Mouse (Mus musculus) induced T-regulatory cell, adult 2 months (primary cell): Measurements from ENCODE around the gene Bicd2.
"Not testable (repeated sequence)": the region's sequence is repeated elsewhere in the genome, so short reads cannot be mapped to it uniquely, and the experiment has no call there.

Experiments
- DNase-seq: peaks from one replicate; pipeline ENCODE4 v3.0.0-alpha.2; 2012; ENCODE audit warnings: low read depth

The Bicd2 gene

GRCm38 (mm10) chr13:49360906-49361406 is 19.6 kb downstream of the Bicd2 start:
- DNase-seq, result no peak

- DNase-seq, result no peak
Measured at GRCm38 (mm10) chr13:49362364-49362763, 21.0 kb downstream of the Bicd2 start.

GRCm38 (mm10) chr13:49362804-49363203 is 21.4 kb downstream of the Bicd2 start:
- peak; percentile 28 for DNase-seq

- no peak for DNase-seq
Measured at GRCm38 (mm10) chr13:49364716-49365115, 23.3 kb downstream of the Bicd2 start.

GRCm38 (mm10) chr13:49367657-49368440 is 26.5 kb downstream of the Bicd2 start:
- no peak for DNase-seq

- DNase-seq, result no peak
Measured at GRCm38 (mm10) chr13:49369404-49369803, 28.0 kb downstream of the Bicd2 start.

- not testable (repeated sequence) for DNase-seq
Measured at GRCm38 (mm10) chr13:49370216-49370615, 28.8 kb downstream of the Bicd2 start.

- DNase-seq, result not testable (repeated sequence)
Measured at GRCm38 (mm10) chr13:49370916-49371315, 29.5 kb downstream of the Bicd2 start.

- DNase-seq, result peak; percentile 71
Measured at GRCm38 (mm10) chr13:49371428-49371899, 30.1 kb downstream of the Bicd2 start.

GRCm38 (mm10) chr13:49372370-49373060 is 31.1 kb downstream of the Bicd2 start:
- no peak for DNase-seq

GRCm38 (mm10) chr13:49374304-49374703 is 32.9 kb downstream of the Bicd2 start:
- DNase-seq, result no peak

GRCm38 (mm10) chr13:49374730-49375129 is 33.3 kb downstream of the Bicd2 start:
- DNase-seq, result no peak

- no peak for DNase-seq
Measured at GRCm38 (mm10) chr13:49377608-49378007, 36.2 kb downstream of the Bicd2 start.

GRCm38 (mm10) chr13:49379301-49379700 is 37.9 kb downstream of the Bicd2 start:
- DNase-seq, result no peak

- peak; percentile 90 for DNase-seq
Measured at GRCm38 (mm10) chr13:49381230-49381629, 39.8 kb downstream of the Bicd2 start.

- DNase-seq, result no peak
Measured at GRCm38 (mm10) chr13:49382997-49383396, 41.6 kb downstream of the Bicd2 start.

GRCm38 (mm10) chr13:49384751-49385463 is 43.5 kb downstream of the Bicd2 start:
- DNase-seq, result no peak

- peak; percentile 60 for DNase-seq
Measured at GRCm38 (mm10) chr13:49391374-49391773, 50.0 kb downstream of the Bicd2 start.

- DNase-seq, result no peak
Measured at GRCm38 (mm10) chr13:49393579-49393978, 52.2 kb downstream of the Bicd2 start.

- no peak for DNase-seq
Measured at GRCm38 (mm10) chr13:49394886-49395447, 53.6 kb downstream of the Bicd2 start.

GRCm38 (mm10) chr13:49396798-49397197 is 55.4 kb downstream of the Bicd2 start:
- DNase-seq, result no peak

- no peak for DNase-seq
Measured at GRCm38 (mm10) chr13:49398191-49398590, 56.8 kb downstream of the Bicd2 start.
